Mouse (Mus musculus) spleen, adult 10 weeks (tissue): ENCODE data around the gene Ppp1r1c. TPM values are rescaled to one million over a fixed set of nuclear protein-coding genes. Genes with fewer than 3 reads are reported as not detected.

Experiments
- polyA plus RNA-seq: library from polyadenylated mRNA; stranded (reverse); fragments of 350-450 nt; fragmentation: Illumina TruSeq; extraction: RNeasy Lipid Tissue Mini Kit (QIAGEN cat#74804); gene quantifications from one replicate; pipeline ENCODE4 v1.2.3, GENCODE M21; 2015; ENCODE audit warnings: low replicate concordance; ENCODE audit not compliant: insufficient read depth

Ppp1r1c gene
- not detected for polyA plus RNA-seq

GRCm38 (mm10) chr2:79707575-79707974 lies at the start of gene Ppp1r1c:
Gene Ppp1r1c, plus strand, starts transcription at chr2:79707780.

Other genes with a start within 250 kb of the Ppp1r1c start
- gene Itprid2, start 72.4 kb upstream of the Ppp1r1c start, polyA plus RNA-seq = 30.6 TPM